Mouse (Mus musculus) embryonic stem cell, embryonic (primary cell): ENCODE measurements at regions not wholly inside any gene's neighbourhood (a gene's known extent, or its start where the extent isn't known, plus 50 kb on each side); places are given as distances from the start of the nearest gene placed in this dataset.

Experiments
- CTCF ChIA-PET, 4 experiments: fragments of 300-600 bp in 2 of 4; fragments of 350-600 bp in 2 of 4; sonication (Branson Sonifier 250); formaldehyde crosslinking; loops; one replicate each; lab custom pipeline; 2022; ENCODE audit warnings: inconsistent platforms in 2 of 4; lab: Charles Lee
- POLR2A ChIA-PET, 4 experiments: fragments of 300-600 bp in 2 of 4; fragments of 350-600 bp in 2 of 4; sonication (Branson Sonifier 250); formaldehyde crosslinking; loops; one replicate each; lab custom pipeline; 2022; ENCODE audit warnings: antibody characterized with exemption in 4 of 4, inconsistent platforms in 1 of 4; lab: Charles Lee

GRCm38 (mm10) chr12:50874024-50874398 is 225.1 kb upstream of the Prkd1 start:
- CTCF ChIA-PET = interaction anchor here in 1 of 4 experiments (1.1 kb wide), 1 partner anchor 125 kb away, joined by 4 read pairs; no protein-coding TSS in a partner anchor

GRCm38 (mm10) chr12:50873390-50874023 is 224.6 kb upstream of the Prkd1 start:
- ChIA-PET CTCF (interaction anchor here in 1 of 4 experiments (1.1 kb wide), 1 partner anchor 126 kb away, joined by 4 read pairs; no protein-coding TSS in a partner anchor), POLR2A (no interaction called here)

More at GRCm38 (mm10) chr12:50874024-50874398, 225.1 kb upstream of the Prkd1 start:
- POLR2A ChIA-PET = no interaction called here

GRCm38 (mm10) chr12:50851644-50852043 is 202.7 kb upstream of the Prkd1 start:
- POLR2A ChIA-PET = no interaction called here
- CTCF ChIA-PET = no interaction called here

- CTCF ChIA-PET = no interaction called here
- POLR2A ChIA-PET = no interaction called here
These were observed 199.1 kb upstream of the Prkd1 start for GRCm38 (mm10) chr12:50847976-50848375.

- CTCF ChIA-PET = no interaction called here
These were observed 193.8 kb upstream of the Prkd1 start for GRCm38 (mm10) chr12:50842744-50843143.

GRCm38 (mm10) chr12:50839391-50839790 is 190.5 kb upstream of the Prkd1 start:
- CTCF ChIA-PET = no interaction called here
- POLR2A ChIA-PET = no interaction called here

More at GRCm38 (mm10) chr12:50842744-50843143, 193.8 kb upstream of the Prkd1 start:
- POLR2A ChIA-PET = no interaction called here

- ChIA-PET POLR2A (no interaction called here), CTCF (no interaction called here)
These were observed 159.9 kb upstream of the Prkd1 start for GRCm38 (mm10) chr12:50808731-50809281.

GRCm38 (mm10) chr12:50804391-50804790 is 155.5 kb upstream of the Prkd1 start:
- POLR2A ChIA-PET = no interaction called here
- CTCF ChIA-PET = no interaction called here

- CTCF ChIA-PET = no interaction called here
These were observed 116.5 kb upstream of the Prkd1 start for GRCm38 (mm10) chr12:50765156-50765940.

GRCm38 (mm10) chr12:50764457-50764856 is 115.6 kb upstream of the Prkd1 start:
- POLR2A ChIA-PET = interaction anchor here in 1 of 4 experiments (0.5 kb wide), 1 partner anchor 218 kb away, joined by 3 read pairs; no protein-coding TSS in a partner anchor
- CTCF ChIA-PET = no interaction called here

More at GRCm38 (mm10) chr12:50765156-50765940, 116.5 kb upstream of the Prkd1 start:
- POLR2A ChIA-PET = interaction anchor here in 1 of 4 experiments (0.5 kb wide), 1 partner anchor 217 kb away, joined by 3 read pairs; no protein-coding TSS in a partner anchor

- ChIA-PET POLR2A (no interaction called here), CTCF (no interaction called here)
These were observed 85.2 kb upstream of the Prkd1 start for GRCm38 (mm10) chr12:50734135-50734534.

- ChIA-PET CTCF (no interaction called here), POLR2A (no interaction called here)
These were observed 63.7 kb upstream of the Prkd1 start for GRCm38 (mm10) chr12:50712615-50713014.

GRCm38 (mm10) chr12:50709000-50709788 is 60.3 kb upstream of the Prkd1 start:
- ChIA-PET CTCF (no interaction called here), POLR2A (interaction anchor here in 1 of 4 experiments (0.5 kb wide), 1 partner anchor 21 kb away, joined by 3 read pairs; no protein-coding TSS in a partner anchor)

GRCm38 (mm10) chr12:50698613-50699442 is 49.9 kb upstream of the Prkd1 start:
- POLR2A ChIA-PET = no interaction called here

More at GRCm38 (mm10) chr12:50698613-50699442, 49.9 kb upstream of the Prkd1 start:
- CTCF ChIA-PET = no interaction called here
